Mouse (Mus musculus) lung, embryonic 16.5 days (tissue): ENCODE data around the gene Pld3. TPM values are rescaled to one million over a fixed set of nuclear protein-coding genes. Genes with fewer than 3 reads are reported as not detected.
A peak's percentile ranks its signal among the peaks of the same experiment; 100 is the strongest.

ENCODE experiments used
- ATAC-seq: fragments of 200-750 bp; cut with Nextera tagmentation; 2 replicates; pipeline ENCODE4 v1.8.0; 2017; ENCODE audit warnings: low read depth, mild to moderate bottlenecking, moderate library complexity
- H3K27ac ChIP-seq: fragments of 300-500 bp; sonication (generic); 2 replicates; pipeline ENCODE4 v1.5.1; 2014; ENCODE audit warnings: mild to moderate bottlenecking, control low read depth, low read length
- H3K27me3 ChIP-seq: fragments of 300-500 bp; sonication (generic); 2 replicates; pipeline ENCODE4 v1.6.1; 2014; ENCODE audit warnings: low read depth, low read length, mixed read lengths; ENCODE audit not compliant: control insufficient read depth, insufficient read depth
- H3K36me3 ChIP-seq: fragments of 300-500 bp; sonication (generic); 2 replicates; pipeline ENCODE4 v1.6.1; 2014; ENCODE audit warnings: low read length; ENCODE audit not compliant: control insufficient read depth, insufficient read depth
- H3K4me1 ChIP-seq: fragments of 300-500 bp; sonication (generic); replicated peaks from 2 replicates; pipeline ENCODE4 v1.6.1; 2014; ENCODE audit warnings: low read length, mixed read lengths; ENCODE audit not compliant: control insufficient read depth, insufficient read depth
- H3K4me2 ChIP-seq: fragments of 300-500 bp; sonication (generic); 2 replicates; pipeline ENCODE4 v1.6.1; 2014; ENCODE audit warnings: low read depth, low read length, control low read depth
- H3K4me3 ChIP-seq: fragments of 300-500 bp; sonication (generic); 2 replicates; pipeline ENCODE4 v1.5.1; 2014; ENCODE audit warnings: mild to moderate bottlenecking, low read length, control low read depth
- H3K9ac ChIP-seq: fragments of 300-500 bp; sonication (generic); 2 replicates; pipeline ENCODE4 v1.6.1; 2014; ENCODE audit warnings: low read length, control low read depth
- H3K9me3 ChIP-seq: fragments of 300-500 bp; sonication (generic); 2 replicates; pipeline ENCODE4 v1.6.1; 2016; ENCODE audit warnings: low read length; ENCODE audit not compliant: control insufficient read depth
- WGBS: fragments of 180-500 bp; shearing (Covaris S2); extraction: QIAGEN DNeasy Blood & Tissue Kit; methylation state at CpG from one replicate; pipeline ENCODE4 v1.1.7; 2014; 5-methylcytosine and 5-hydroxymethylcytosine counted together
- polyA plus RNA-seq: library from polyadenylated mRNA; unstranded; fragments of >200 nt; fragmentation: Nextera tagmentation; extraction: Ambion mirVana; gene quantifications from 2 replicates; pipeline ENCODE4 v1.2.1, GENCODE M21; 2015

The Pld3 gene
- polyA plus RNA-seq, 1 experiment from 2014 or later, result 85.6 TPM

DNA sequence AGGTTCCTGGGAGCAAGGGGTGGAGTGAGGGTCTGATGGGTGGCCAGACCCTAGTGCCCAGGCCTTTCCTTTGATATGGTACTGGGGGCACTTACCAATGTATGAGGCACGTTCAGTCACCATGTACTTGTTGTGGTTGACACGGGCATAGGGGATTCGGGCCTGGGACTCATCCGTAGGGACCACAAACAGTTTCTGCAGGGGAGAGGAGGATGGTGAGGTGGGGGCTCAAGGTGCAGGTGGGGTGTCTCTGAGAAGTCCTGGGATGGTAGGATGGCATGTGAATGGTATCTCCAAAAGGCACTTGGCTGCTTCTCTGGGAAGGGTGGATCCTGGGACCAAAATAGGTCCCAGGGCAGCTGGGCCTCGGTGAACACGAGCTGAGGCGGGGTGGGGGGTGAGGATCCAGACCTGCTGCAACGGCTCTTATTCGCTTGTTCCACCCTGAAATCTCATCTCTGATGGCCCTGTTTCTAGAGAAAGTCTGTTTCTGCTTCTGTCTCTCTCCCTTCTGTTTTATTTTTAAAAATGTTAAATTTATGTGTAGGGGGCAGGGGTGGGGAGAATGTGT lies 20.5 kb downstream of the Pld3 start:
- Histone ChIP-seq H3K27me3 (no peaks in the 10 kb centered on the region), H3K9me3 (no peaks in the 10 kb centered on the region), H3K4me3 (no peak overlapping the region), H3K4me2 (no peak overlapping the region), H3K4me1 (no peaks in the 10 kb centered on the region), H3K36me3 (peaks cover 14% of the 10 kb centered on the region), H3K27ac (no peak overlapping the region), H3K9ac (no peak overlapping the region)
- ATAC-seq, result no peak
- WGBS, result 87% methylated on average over 9 of the region's 9 CpGs

DNA sequence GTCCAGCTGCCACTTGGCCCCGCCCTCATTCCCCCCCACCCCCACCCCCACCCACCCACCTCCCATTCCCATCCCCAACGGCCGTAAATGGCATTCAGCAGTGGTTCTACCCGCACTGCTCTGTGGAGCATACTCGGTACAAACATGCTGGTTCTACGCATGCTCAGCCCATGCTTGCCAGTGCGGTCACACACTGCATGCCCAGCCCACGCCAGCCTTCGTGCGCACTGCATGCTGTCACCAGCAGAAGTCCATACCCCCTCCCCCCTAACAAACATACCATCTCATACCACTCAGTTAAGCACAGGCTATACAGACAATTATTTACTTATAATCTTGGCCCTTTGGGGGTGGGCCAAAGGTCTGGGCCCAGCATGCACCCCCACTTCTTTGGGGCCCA lies 21.3 kb downstream of the Pld3 start:
- Histone ChIP-seq H3K4me1 (no peaks in the 10 kb centered on the region), H3K4me3 (no peak overlapping the region), H3K36me3 (peaks cover 14% of the 10 kb centered on the region), H3K4me2 (no peak overlapping the region), H3K9ac (no peak overlapping the region), H3K9me3 (no peaks in the 10 kb centered on the region), H3K27me3 (no peaks in the 10 kb centered on the region), H3K27ac (no peak overlapping the region)
- 86% methylated on average over 10 of the region's 10 CpGs for WGBS
- ATAC-seq, result no peak

DNA sequence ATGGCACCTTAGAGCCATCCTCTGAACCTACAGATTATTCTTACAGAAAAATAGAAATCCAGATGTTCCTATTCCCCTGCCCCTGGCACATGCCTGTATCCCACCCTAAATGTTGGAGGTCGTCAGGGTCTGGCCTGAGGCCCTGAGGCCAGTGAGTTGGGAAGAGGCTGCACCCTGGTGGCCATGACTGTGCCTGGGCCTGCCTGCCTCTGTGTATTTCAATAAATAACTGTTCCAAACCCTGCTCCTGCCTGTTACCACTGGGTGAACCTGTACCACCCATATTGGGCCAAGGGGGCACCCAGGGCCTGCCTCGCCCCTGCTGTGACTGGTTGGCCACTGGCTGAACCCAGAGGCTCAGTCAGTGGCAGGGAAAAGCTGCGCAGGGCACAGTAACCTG lies 22.1 kb downstream of the Pld3 start:
- H3K4me2 ChIP-seq, result no peak overlapping the region
- H3K9ac ChIP-seq, result no peak overlapping the region
- H3K27me3 ChIP-seq, result no peaks in the 10 kb centered on the region
- H3K4me1 ChIP-seq, result 0 out of 2 replicates have a peak, but pooled peaks cover 2% of the 10 kb centered on the region
- H3K27ac ChIP-seq, result no peak overlapping the region
- H3K36me3 ChIP-seq, result peaks cover 10% of the 10 kb centered on the region
- no peak for ATAC-seq
- H3K4me3 ChIP-seq, result no peak overlapping the region
- no peaks in the 10 kb centered on the region for H3K9me3 ChIP-seq
- 86% methylated on average over 3 of the region's 3 CpGs for WGBS

DNA sequence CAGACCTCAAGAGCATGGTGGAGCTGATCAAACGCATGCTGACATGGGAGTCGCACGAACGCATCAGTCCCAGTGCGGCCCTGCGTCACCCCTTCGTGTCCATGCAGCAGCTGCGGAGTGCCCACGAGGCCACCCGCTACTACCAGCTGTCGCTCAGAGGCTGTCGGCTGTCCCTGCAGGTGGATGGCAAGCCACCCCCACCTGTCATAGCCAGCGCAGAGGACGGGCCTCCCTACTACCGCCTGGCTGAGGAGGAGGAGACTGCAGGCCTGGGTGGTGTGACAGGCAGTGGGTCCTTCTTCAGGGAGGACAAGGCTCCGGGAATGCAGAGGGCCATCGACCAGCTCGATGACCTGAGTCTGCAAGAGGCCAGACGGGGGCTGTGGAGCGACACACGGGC lies 23.9 kb downstream of the Pld3 start:
- 74% methylated on average over 21 of the region's 21 CpGs for WGBS

DNA sequence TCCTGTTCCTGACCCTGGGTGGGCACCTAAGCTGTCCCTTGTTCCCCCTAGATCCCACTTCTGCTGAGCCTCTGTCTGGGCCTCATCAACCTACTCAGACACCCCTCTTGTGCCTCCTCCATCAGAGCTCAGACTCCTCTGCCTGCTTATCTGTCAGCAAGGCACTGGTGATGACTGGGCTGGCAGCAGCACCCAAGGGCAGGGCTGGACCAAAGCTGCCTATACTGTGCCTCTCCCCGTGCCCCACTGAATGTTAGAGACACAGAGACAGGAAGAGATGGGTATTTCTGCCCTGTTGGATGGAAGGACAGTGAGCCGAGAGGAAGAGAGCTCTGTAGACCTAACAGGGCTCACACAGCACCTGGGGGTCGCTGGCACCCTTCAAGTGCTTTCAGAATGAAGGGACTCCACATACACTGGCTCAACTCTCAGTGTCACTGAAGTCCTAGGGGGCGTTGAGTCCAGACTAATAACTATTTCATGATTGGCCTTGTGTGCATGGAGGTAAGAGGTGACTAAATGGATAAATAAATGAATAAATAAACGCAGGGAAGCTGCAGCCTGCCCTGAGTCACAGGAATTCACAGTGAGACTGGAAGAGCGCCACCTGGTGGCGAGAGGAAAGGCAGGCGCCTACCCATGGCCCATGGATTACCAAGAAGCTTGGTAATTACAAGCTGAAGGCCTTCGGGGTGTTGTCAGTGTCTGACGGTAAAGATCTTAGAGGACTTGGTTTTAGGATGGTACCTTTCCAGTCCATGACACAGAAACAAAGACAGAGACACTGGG lies 26.8 kb downstream of the Pld3 start:
- Histone ChIP-seq H3K27me3 (no peaks in the 10 kb centered on the region), H3K4me2 (no peak overlapping the region), H3K4me3 (no peak overlapping the region), H3K36me3 (no peaks in the 10 kb centered on the region), H3K9me3 (no peaks in the 10 kb centered on the region), H3K27ac (no peak overlapping the region), H3K9ac (no peak overlapping the region), H3K4me1 (0 out of 2 replicates have a peak, but pooled peaks cover 2% of the 10 kb centered on the region)
- ATAC-seq, result peak; percentile 79
- WGBS, result 19% methylated on average over 10 of the region's 10 CpGs

More for the DNA sequence above, 23.9 kb downstream of the Pld3 start:
- Histone ChIP-seq H3K9me3 (no peaks in the 10 kb centered on the region), H3K36me3 (peaks cover 10% of the 10 kb centered on the region), H3K4me3 (no peak overlapping the region), H3K9ac (no peak overlapping the region), H3K27ac (no peak overlapping the region), H3K27me3 (no peaks in the 10 kb centered on the region), H3K4me2 (no peak overlapping the region), H3K4me1 (0 out of 2 replicates have a peak, but pooled peaks cover 2% of the 10 kb centered on the region)
- no peak for ATAC-seq

DNA sequence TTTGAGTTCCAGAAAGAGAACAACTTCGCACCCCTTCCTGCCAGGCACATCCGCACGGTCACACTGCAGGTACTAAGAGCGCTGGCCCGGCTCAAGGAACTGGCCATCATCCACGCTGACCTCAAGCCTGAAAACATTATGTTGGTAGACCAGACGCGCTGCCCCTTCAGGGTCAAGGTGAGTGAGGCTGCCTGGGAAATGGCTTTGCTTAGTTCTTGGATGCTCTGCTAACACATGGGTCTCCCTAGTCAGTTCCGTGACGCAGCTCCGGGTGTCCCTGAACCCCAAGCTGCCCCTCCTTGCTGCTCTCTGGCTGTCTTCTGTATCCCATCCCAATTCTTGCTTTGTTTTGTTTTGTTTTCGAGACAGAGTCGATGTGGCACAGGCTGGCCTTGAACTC lies 29.2 kb downstream of the Pld3 start:
- peaks cover 4% of the 10 kb centered on the region; the same call in 1 of the 2 replicates for H3K36me3 ChIP-seq
- 92% methylated on average over 13 of the region's 13 CpGs for WGBS
- peaks cover 5% of the 10 kb centered on the region for H3K9me3 ChIP-seq
- no peak overlapping the region for H3K27ac ChIP-seq
- H3K27me3 ChIP-seq, result no peaks in the 10 kb centered on the region
- no peak overlapping the region for H3K4me3 ChIP-seq
- H3K9ac ChIP-seq, result no peak overlapping the region
- ATAC-seq, result no peak
- H3K4me2 ChIP-seq, result no peak overlapping the region
- H3K4me1 ChIP-seq, result peaks cover 4% of the 10 kb centered on the region

DNA sequence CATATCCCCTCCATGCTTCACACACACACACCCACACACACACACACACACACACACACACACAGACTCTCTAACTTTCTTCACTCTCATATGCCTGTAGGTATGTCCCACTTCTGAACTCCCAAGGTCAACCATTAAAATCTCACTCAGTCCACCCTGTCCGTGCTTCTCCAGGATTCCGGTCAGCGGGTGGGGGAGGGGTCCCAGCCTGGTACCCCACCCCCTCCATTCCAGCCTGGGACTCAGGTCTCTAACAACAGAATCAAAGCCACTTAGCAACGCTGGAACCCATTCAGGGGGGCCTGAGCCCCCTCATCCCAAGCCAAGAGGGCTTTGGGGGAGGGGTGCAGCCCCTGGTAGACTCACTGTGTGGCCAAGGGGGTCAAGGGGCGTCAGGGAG lies 30.1 kb downstream of the Pld3 start, which contains the start of gene Hipk4:
Hipk4 (plus strand) TSS at position 301 of the 400 bp plus-strand sequence.
- H3K36me3 ChIP-seq, result peaks cover 4% of the 10 kb centered on the region; the same call in 1 of the 2 replicates
- H3K4me3 ChIP-seq, result no peak within 1 kb of the TSS
- no peak within 1 kb of the TSS for H3K27ac ChIP-seq
- peaks cover 5% of the 10 kb centered on the region for H3K9me3 ChIP-seq
- ATAC-seq, result no peak
- peaks cover 4% of the 10 kb centered on the region for H3K4me1 ChIP-seq
- H3K27me3 ChIP-seq, result no peaks in the 10 kb centered on the region
- WGBS, result 39% methylated on average over 5 of the region's 5 CpGs
- no peak within 1 kb of the TSS for H3K9ac ChIP-seq
- H3K4me2 ChIP-seq, result no peak within 1 kb of the TSS

DNA sequence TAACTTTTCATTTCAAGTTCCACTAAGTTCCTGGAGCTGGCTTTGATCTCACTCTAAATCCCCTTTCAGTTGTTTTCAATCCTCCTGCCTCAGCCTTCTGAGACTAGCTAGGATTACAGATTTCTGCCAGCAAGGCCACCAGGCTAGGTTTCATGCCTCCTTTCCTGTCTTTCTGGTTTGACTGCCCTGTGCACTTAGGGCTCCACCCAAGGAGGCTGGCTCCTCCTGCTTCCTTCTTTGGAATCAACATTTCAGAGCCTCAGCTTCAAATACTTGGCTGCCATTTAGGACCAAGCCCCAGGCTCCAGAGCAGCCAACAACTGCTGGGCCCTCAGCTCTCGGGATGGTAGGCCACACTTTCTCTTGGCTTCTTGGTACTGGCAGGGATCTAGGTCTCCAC lies 32.4 kb downstream of the Pld3 start:
- no peak overlapping the region for H3K9ac ChIP-seq
- H3K4me2 ChIP-seq, result no peak overlapping the region
- H3K4me3 ChIP-seq, result no peak overlapping the region
- no peak for ATAC-seq
- no peak overlapping the region for H3K27ac ChIP-seq
- peaks cover 5% of the 10 kb centered on the region for H3K9me3 ChIP-seq
- H3K27me3 ChIP-seq, result no peaks in the 10 kb centered on the region
- WGBS, result 50% methylated on average over 1 of the region's 1 CpGs
- H3K36me3 ChIP-seq, result peaks cover 7% of the 10 kb centered on the region
- peaks cover 3% of the 10 kb centered on the region for H3K4me1 ChIP-seq

DNA sequence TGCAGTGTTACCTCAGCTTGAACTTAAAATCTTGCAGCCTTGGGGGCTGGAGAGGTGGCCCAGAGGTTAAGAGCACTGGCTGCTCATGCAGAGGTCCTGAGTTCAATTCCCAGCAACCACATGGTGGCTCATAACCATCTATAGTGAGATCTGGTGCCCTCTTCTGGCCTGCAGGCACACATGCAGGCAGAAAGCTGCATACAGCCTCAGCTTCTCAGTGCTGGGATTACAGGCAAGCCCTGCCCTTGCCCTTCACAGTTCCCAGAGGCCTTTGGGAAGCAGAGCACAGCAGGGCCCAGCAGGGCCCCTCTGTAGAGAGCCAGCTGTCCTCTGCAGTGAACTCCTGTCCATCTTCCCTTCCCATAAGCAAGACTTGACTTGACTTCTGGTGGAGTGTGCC lies 32.9 kb downstream of the Pld3 start:
- Histone ChIP-seq H3K9ac (no peak overlapping the region), H3K9me3 (peaks cover 5% of the 10 kb centered on the region), H3K27me3 (no peaks in the 10 kb centered on the region), H3K27ac (no peak overlapping the region), H3K4me2 (no peak overlapping the region), H3K4me3 (no peak overlapping the region), H3K36me3 (peaks cover 7% of the 10 kb centered on the region), H3K4me1 (peaks cover 3% of the 10 kb centered on the region)
- no peak for ATAC-seq
